Mouse (Mus musculus) myocyte (in vitro differentiated cells): ENCODE measurements around the gene Spock1. TPM values are rescaled to one million over a fixed set of nuclear protein-coding genes. Genes with fewer than 3 reads are reported as not detected.

ENCODE experiments used
- H3K27me3 ChIP-seq: one replicate; pipeline ENCODE4 v1.6.1; 2011; ENCODE audit not compliant: control insufficient read depth, insufficient read depth, insufficient read length
- H3K36me3 ChIP-seq: one replicate; pipeline ENCODE4 v1.6.1; 2011; ENCODE audit not compliant: control insufficient read depth, insufficient read depth
- H3K4me2 ChIP-seq: one replicate; pipeline ENCODE4 v1.6.1; 2011; ENCODE audit warnings: low read depth, control low read depth
- H3K4me3 ChIP-seq: one replicate; pipeline ENCODE4 v1.5.1; 2011; ENCODE audit warnings: mild to moderate bottlenecking, control low read depth, moderate library complexity
- H3K79me2 ChIP-seq: one replicate; pipeline ENCODE4 v1.6.1; 2011; ENCODE audit not compliant: control insufficient read depth, insufficient read depth
- H3ac ChIP-seq: one replicate; pipeline ENCODE4 v1.6.1; 2011; ENCODE audit not compliant: control insufficient read depth, insufficient read length
- CEBPB ChIP-seq: IDR thresholded peaks from 2 replicates; pipeline ENCODE4 v1.6.1; 2011; ENCODE audit warnings: mild to moderate bottlenecking, moderate library complexity; ENCODE audit not compliant: poor library complexity, insufficient read depth, severe bottlenecking
- E2F4 ChIP-seq: IDR thresholded peaks from one replicate; pipeline ENCODE4 v1.6.1; 2011; ENCODE audit warnings: mild to moderate bottlenecking, control low read depth, moderate library complexity; ENCODE audit not compliant: insufficient read depth
- MAX ChIP-seq: IDR thresholded peaks from one replicate; pipeline ENCODE4 v1.6.1; 2011; ENCODE audit warnings: low read depth, mild to moderate bottlenecking, control low read depth
- MYOD1 ChIP-seq, 3 experiments: IDR thresholded peaks; one replicate each; pipeline ENCODE4 v1.6.1; 2011; ENCODE audit warnings: control low read depth in 2 of 3, low read depth in 2 of 3, mild to moderate bottlenecking in 2 of 3, moderate library complexity in 1 of 3; ENCODE audit not compliant: insufficient read length in 2 of 3, control insufficient read depth in 1 of 3
- MYOG ChIP-seq, 3 experiments: IDR thresholded peaks; one replicate each; pipeline ENCODE4 v1.6.1; 2011; ENCODE audit warnings: control low read depth in 2 of 3, low read depth in 2 of 3, mild to moderate bottlenecking in 2 of 3; ENCODE audit not compliant: insufficient read length in 2 of 3, control insufficient read depth in 1 of 3, insufficient read depth in 1 of 3
- POLR2A ChIP-seq: IDR thresholded peaks from one replicate; pipeline ENCODE4 v1.6.1; 2011; ENCODE audit warnings: low read depth, mild to moderate bottlenecking, control low read depth, moderate library complexity; ENCODE audit not compliant: insufficient read length
- POLR2AphosphoS2 ChIP-seq: IDR thresholded peaks from one replicate; pipeline ENCODE4 v1.6.1; 2011; ENCODE audit warnings: low read depth, control low read depth; ENCODE audit not compliant: insufficient read length
- REST ChIP-seq: IDR thresholded peaks from one replicate; pipeline ENCODE4 v1.6.1; 2011; ENCODE audit warnings: mild to moderate bottlenecking, control low read depth, moderate library complexity; ENCODE audit not compliant: insufficient read depth, insufficient read length
- SRF ChIP-seq: IDR thresholded peaks from one replicate; pipeline ENCODE4 v1.6.1; 2011; ENCODE audit warnings: low read depth; ENCODE audit not compliant: control insufficient read depth, insufficient read length
- TCF12 ChIP-seq: IDR thresholded peaks from one replicate; pipeline ENCODE4 v1.6.1; 2011; ENCODE audit warnings: mild to moderate bottlenecking, control low read depth; ENCODE audit not compliant: poor library complexity, insufficient read depth, severe bottlenecking
- TCF3 ChIP-seq: IDR thresholded peaks from one replicate; pipeline ENCODE4 v1.6.1; 2011; ENCODE audit warnings: low read depth, control low read depth; ENCODE audit not compliant: insufficient read length
- USF1 ChIP-seq: IDR thresholded peaks from one replicate; pipeline ENCODE4 v1.6.1; 2011; ENCODE audit warnings: low read depth, mild to moderate bottlenecking, control low read depth, moderate library complexity
- polyA plus RNA-seq: library from polyadenylated mRNA; unstranded; fragments of >200 nt; fragmentation: generic; extraction: Trizol; gene quantifications from one replicate; pipeline ENCODE4 v1.2.1, GENCODE M21; 2012; ENCODE audit warnings: missing spikeins

Spock1 gene
- polyA plus RNA-seq, 1 experiment = 0.19 TPM

- Histone ChIP-seq H3K36me3 (no peaks in the 10 kb centered on the region), H3K4me2 (no peak overlapping the region), H3K79me2 (no peaks in the 10 kb centered on the region), H3K4me3 (no peak overlapping the region), H3ac (no peak overlapping the region), H3K27me3 (no peaks in the 10 kb centered on the region)
- no peak for TF ChIP-seq MYOG (IDR thresholded peaks at IDR 0.05; ENCODE audit: control insufficient read depth in 1 of 3, insufficient read depth in 1 of 3, insufficient read length in 2 of 3, low read depth in 2 of 3)
- no peak for TF ChIP-seq POLR2AphosphoS2
- no peak for TF ChIP-seq USF1
- no peak for TF ChIP-seq TCF12
- TF ChIP-seq REST = no peak
- TF ChIP-seq MYOD1 (IDR thresholded peaks at IDR 0.05; ENCODE audit: control insufficient read depth in 1 of 3, insufficient read length in 2 of 3, low read depth in 2 of 3) = no peak
- TF ChIP-seq MAX = no peak
- no peak for TF ChIP-seq E2F4
Measured at GRCm38 (mm10) chr13:57536988-57537547, 371.1 kb downstream of the Spock1 start.

- Histone ChIP-seq H3K4me2 (no peak overlapping the region), H3K36me3 (no peaks in the 10 kb centered on the region), H3K4me3 (no peak overlapping the region), H3K79me2 (no peaks in the 10 kb centered on the region), H3ac (no peak overlapping the region), H3K27me3 (no peaks in the 10 kb centered on the region)
- no peak for TF ChIP-seq USF1
- no peak for TF ChIP-seq E2F4
- TF ChIP-seq MYOG (IDR thresholded peaks at IDR 0.05; ENCODE audit: control insufficient read depth in 1 of 3, insufficient read depth in 1 of 3, insufficient read length in 2 of 3, low read depth in 2 of 3) = no peak
Measured at GRCm38 (mm10) chr13:57534325-57534724, 373.8 kb downstream of the Spock1 start.

GRCm38 (mm10) chr13:57525946-57526345 lies 382.2 kb downstream of the Spock1 start:
- H3K4me2 ChIP-seq = no peak overlapping the region
- H3ac ChIP-seq = no peak overlapping the region
- no peaks in the 10 kb centered on the region for H3K36me3 ChIP-seq
- no peaks in the 10 kb centered on the region for H3K27me3 ChIP-seq
- no peaks in the 10 kb centered on the region for H3K79me2 ChIP-seq
- no peak for TF ChIP-seq CEBPB
- TF ChIP-seq REST = no peak
- no peak for TF ChIP-seq USF1
- no peak for TF ChIP-seq MAX
- TF ChIP-seq TCF3 = no peak
- no peak for TF ChIP-seq SRF
- no peak for TF ChIP-seq POLR2AphosphoS2
- no peak for TF ChIP-seq MYOG (IDR thresholded peaks at IDR 0.05; ENCODE audit: control insufficient read depth in 1 of 3, insufficient read depth in 1 of 3, insufficient read length in 2 of 3, low read depth in 2 of 3)
- no peak overlapping the region for H3K4me3 ChIP-seq

GRCm38 (mm10) chr13:57524546-57524945 lies 383.6 kb downstream of the Spock1 start:
- TF ChIP-seq TCF12 (no peak), POLR2A (no peak), MYOD1 (IDR thresholded peaks at IDR 0.05; ENCODE audit: control insufficient read depth in 1 of 3, insufficient read length in 2 of 3, low read depth in 2 of 3) (no peak), USF1 (no peak), SRF (no peak), MYOG (IDR thresholded peaks at IDR 0.05; ENCODE audit: control insufficient read depth in 1 of 3, insufficient read depth in 1 of 3, insufficient read length in 2 of 3, low read depth in 2 of 3) (no peak), E2F4 (no peak), MAX (no peak), REST (no peak), POLR2AphosphoS2 (no peak), TCF3 (no peak), CEBPB (no peak)
- Histone ChIP-seq H3K4me2 (no peak overlapping the region), H3K79me2 (no peaks in the 10 kb centered on the region), H3ac (no peak overlapping the region), H3K36me3 (no peaks in the 10 kb centered on the region), H3K27me3 (no peaks in the 10 kb centered on the region), H3K4me3 (no peak overlapping the region)

- Histone ChIP-seq H3ac (no peak overlapping the region), H3K79me2 (no peaks in the 10 kb centered on the region), H3K27me3 (no peaks in the 10 kb centered on the region), H3K36me3 (no peaks in the 10 kb centered on the region), H3K4me2 (no peak overlapping the region), H3K4me3 (no peak overlapping the region)
- no peak for TF ChIP-seq SRF
- TF ChIP-seq POLR2A = no peak
- no peak for TF ChIP-seq MYOD1 (IDR thresholded peaks at IDR 0.05; ENCODE audit: control insufficient read depth in 1 of 3, insufficient read length in 2 of 3, low read depth in 2 of 3)
- TF ChIP-seq MYOG (IDR thresholded peaks at IDR 0.05; ENCODE audit: control insufficient read depth in 1 of 3, insufficient read depth in 1 of 3, insufficient read length in 2 of 3, low read depth in 2 of 3) = no peak
- no peak for TF ChIP-seq POLR2AphosphoS2
Measured at GRCm38 (mm10) chr13:57523366-57523765, 384.8 kb downstream of the Spock1 start.
